Mouse (Mus musculus) cerebellum, adult 11-12 months (tissue): ENCODE data around the gene Fam13c.
"Not testable (repeated sequence)": the region's sequence is repeated elsewhere in the genome, so short reads cannot be mapped to it uniquely, and the experiment has no call there.

Source experiments
- DNase-seq: peaks from one replicate; pipeline ENCODE4 v3.0.0; 2022

The Fam13c gene

GRCm38 (mm10) chr10:70439676-70440521 is at the start of gene Fam13c:
Gene Fam13c (plus strand): TSS chr10:70440481.
- peak; percentile 60 for DNase-seq

- no peak for DNase-seq
These were observed 44.4 kb upstream of the Fam13c start for GRCm38 (mm10) chr10:70395900-70396299.

- DNase-seq, result no peak
These were observed 42.1 kb upstream of the Fam13c start for GRCm38 (mm10) chr10:70398224-70398623.

- DNase-seq, result no peak
These were observed 38.3 kb upstream of the Fam13c start for GRCm38 (mm10) chr10:70402006-70402405.

DNA sequence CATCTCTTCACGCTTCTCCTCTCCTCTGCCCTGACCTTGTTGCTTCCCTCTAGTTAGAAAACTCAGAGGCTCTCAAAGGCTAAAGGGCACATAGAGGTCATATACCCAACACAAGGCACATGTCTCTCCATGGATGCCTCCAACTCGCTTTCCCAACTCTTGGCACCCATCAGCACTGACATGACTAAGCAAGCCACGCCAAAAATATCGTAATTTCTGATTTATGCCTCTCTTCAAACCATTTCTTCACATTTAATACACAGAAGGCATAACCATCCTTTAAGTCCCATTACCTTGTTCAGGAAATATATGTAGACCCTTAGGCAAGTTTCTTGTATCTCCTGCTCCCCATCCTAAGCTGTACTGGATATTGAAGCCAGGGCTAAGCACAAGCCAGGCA is 37.6 kb upstream of the Fam13c start:
- no peak for DNase-seq

DNA sequence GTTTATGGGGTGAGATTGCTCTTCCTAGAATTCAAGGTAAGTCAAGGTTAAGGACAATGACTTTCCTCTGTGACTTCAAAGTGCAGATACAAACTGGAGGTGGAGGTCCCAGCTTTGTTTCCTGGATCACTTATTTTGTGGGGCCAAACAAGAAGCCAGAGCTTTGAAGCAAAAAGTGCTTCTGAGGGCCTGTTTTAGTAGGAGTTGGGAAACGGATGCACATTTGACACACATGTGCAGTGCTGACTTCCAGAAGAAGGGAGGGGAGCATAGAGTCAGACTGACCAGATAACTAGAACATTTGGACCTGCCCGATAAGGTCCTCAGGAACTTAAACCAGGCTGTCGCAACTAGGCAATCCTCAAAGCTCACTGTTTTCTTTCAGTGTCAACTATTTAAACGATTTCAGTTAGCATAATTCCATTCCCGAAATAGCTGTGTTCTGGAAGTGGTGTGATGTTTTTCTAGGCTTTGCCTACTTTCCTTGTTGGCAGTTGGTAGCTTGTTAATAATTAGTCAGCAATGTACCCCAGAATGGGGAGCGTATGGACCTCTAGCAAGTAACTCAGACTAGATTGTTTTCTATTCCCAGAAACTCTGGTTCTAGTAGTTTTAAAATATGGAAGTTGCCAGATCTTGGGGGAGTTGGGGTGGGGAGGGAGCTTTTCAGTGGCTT is 22.3 kb upstream of the Fam13c start:
- DNase-seq, result no peak

GRCm38 (mm10) chr10:70419282-70420264 is 20.7 kb upstream of the Fam13c start:
- no peak for DNase-seq

GRCm38 (mm10) chr10:70426373-70426772 is 13.9 kb upstream of the Fam13c start:
- DNase-seq, result no peak

DNA sequence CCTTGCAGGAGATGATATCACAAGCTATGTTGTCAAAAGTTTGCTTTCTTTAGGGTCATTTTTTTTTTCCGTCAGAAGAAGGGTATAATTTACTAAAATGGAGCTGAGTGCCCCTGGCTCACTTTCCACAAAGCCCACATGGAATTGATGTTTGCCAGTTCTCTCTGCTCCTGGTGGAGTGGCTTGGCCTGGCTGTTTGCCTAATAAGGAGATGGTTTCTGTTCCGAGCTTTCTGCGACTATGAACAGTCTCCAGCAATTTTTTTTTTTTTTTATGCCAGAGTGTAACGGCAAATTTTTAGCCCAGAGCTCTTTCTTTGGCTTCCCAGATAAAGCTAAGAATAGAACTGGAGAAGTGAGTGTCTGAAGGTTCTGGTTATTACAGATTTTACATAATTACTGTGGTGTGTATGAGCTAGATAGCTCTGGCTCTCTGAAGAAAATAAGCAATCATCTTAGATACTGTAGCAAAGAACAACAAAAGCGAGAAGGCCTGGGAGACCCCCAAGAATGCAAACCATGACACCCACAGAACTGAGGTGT is 12.1 kb upstream of the Fam13c start:
- peak; percentile 35 for DNase-seq

DNA sequence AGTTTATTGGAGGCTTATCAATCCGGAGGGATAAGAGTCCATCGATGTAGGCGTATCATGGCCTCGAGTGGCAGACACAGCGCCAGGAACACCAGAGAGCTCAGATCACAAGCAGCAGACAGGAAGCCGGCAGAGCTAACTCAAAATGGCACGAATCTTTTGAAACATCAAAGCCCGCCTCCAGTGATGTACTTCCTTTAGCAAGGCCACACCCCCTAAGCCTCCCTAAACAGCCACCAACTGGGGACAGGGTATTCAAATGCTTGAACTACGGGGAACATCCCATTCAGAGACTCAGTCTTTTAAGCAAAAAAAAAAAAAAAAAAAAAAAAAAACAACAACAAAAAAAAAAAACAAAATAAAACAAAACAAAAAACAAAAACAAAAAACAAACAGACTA is 10.9 kb upstream of the Fam13c start:
- no peak for DNase-seq

- no peak for DNase-seq
These were observed 6.9 kb upstream of the Fam13c start for GRCm38 (mm10) chr10:70433334-70433733.

- not testable (repeated sequence) for DNase-seq
These were observed 6.5 kb upstream of the Fam13c start for GRCm38 (mm10) chr10:70433736-70434135.

GRCm38 (mm10) chr10:70436656-70437055 is 3.6 kb upstream of the Fam13c start:
- no peak for DNase-seq

- DNase-seq, result no peak
These were observed 3.0 kb upstream of the Fam13c start for GRCm38 (mm10) chr10:70437289-70437688.

GRCm38 (mm10) chr10:70440639-70441461 is 569 bp downstream of the Fam13c start:
- peak; percentile 87 for DNase-seq

DNA sequence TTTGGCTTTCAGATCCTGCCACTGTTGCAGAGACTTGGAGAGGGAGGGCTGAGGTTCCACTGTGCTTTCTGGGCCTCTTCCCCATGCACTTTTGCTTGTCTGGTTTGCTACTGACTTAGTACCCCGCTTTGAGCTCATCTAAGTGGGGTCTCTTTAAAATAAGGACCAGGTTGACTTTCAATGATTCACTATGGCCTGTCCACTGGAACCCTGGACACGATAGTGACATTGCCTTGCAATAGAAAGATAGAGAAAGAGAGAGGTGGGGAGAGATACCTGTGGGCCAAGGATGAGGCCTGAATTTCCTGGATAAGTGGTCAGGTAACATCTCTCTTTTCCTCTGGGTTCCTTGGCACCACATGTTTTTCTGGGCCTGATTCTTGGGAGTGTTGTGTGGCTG is 1.9 kb downstream of the Fam13c start:
- no peak for DNase-seq

DNA sequence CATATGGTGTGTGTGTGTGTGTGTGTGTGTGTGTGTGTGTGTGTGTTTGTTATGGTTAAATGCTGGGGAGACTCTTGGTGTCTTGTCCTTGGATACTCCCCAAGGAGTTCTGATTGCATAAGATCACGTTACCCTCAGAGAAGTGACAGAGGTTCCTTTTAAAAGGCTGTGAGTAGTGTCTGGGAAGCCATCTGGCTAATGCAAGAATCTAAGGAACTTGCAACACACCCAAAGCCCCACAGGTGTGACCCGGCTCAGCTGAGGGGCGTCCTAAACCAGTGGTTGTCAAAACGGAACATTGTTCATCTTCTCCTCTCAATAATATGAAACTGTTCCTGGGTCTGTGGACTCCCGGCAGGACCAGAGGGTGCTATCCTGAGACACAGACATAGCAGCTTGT is 2.3 kb downstream of the Fam13c start:
- no peak for DNase-seq

GRCm38 (mm10) chr10:70447787-70448186 is 7.5 kb downstream of the Fam13c start:
- no peak for DNase-seq

DNA sequence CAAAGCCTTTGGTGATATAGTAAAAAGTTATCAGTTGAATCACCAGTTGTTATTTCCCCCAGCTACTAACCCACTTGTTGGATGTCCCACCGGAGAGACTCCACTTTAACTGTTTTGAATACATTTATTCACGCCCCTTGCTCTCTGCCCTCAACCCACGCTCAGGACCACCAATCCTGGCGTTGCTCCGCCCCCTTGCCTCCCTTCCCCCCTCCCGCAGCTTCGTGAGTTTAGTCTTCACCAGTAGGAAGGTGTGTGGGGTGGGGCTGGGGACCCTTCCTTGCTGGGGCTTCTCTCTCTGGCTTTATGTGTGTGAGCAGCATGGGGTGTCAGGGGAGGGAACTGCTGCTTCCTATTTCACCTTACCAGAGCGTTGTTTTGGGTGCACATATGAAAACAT is 8.9 kb downstream of the Fam13c start:
- no peak for DNase-seq

GRCm38 (mm10) chr10:70455886-70456305 is 15.6 kb downstream of the Fam13c start:
- no peak for DNase-seq

DNA sequence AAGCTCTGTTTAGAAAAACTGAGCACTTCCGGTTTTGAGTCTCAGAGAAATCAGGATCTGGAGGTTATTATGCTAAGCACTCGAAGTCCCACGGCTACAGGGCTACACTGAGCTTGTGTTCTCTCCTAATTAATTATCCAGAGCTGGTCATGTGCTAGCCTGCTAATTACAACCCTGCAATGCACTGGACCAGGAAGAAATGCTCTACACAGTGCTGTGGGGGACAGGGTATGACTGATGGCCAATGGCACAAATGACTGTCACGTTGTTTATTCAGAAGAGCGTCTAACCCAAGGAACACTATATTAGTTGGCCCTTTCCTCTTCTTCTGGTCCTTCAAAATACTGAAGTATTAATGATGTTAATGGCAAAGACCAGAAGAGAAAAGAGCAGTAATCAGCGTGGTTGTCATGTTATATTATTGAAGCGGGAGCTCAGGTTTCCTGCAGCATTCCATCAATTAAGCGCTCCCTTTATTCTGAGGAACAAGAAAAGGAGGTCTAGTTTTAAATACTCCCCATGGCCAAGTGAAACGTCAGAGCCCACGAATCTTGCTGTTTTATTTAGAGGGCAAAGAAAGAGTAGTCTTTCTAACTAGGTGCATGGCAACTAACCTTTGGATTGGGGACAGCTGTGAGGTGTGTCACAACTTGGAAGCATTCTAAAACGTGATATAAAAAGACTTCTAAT is 18.4 kb downstream of the Fam13c start:
- DNase-seq, result no peak
